Mouse (Mus musculus): ENCODE data around the gene Cpe. TPM values are rescaled to one million over a fixed set of nuclear protein-coding genes. Genes with fewer than 3 reads are reported as not detected.

Cpe gene
- polyA plus RNA-seq, 2 experiments: 132 to 194 TPM

GRCm38 (mm10) chr8:64606015-64606414 is 86.8 kb downstream of the Cpe start:
- H3K27me3 ChIP-seq (ENCODE audit: control insufficient read depth, insufficient read depth, low read length): no peaks in the 10 kb centered on the region
- H3K4me3 ChIP-seq (replicated peaks; ENCODE audit: low read length): no peak overlapping the region
- no peak overlapping the region for H3K4me2 ChIP-seq (replicated peaks; ENCODE audit: low read depth, low read length, severe bottlenecking)
- H3K9ac ChIP-seq (ENCODE audit: low read depth, low read length, severe bottlenecking): no peak overlapping the region
- WGBS: 91% methylated on average over 5 of the region's 5 CpGs
- ATAC-seq (ENCODE audit: low FRiP score, low read depth) (no peak), DNase-seq (ENCODE audit: low spot score) (no peak)
- H3K4me1 ChIP-seq (ENCODE audit: control insufficient read depth, insufficient read depth, low read length): no peaks in the 10 kb centered on the region
- TF ChIP-seq POLR2A (IDR thresholded peaks at IDR 0.05; ENCODE audit: borderline replicate concordance, extremely low read depth, insufficient read depth, insufficient read length): no peak
- peaks cover 35% of the 10 kb centered on the region for H3K36me3 ChIP-seq (ENCODE audit: control insufficient read depth, insufficient read depth, low read length)
- no peak overlapping the region for H3K27ac ChIP-seq (replicated peaks; ENCODE audit: low read depth, low read length)
- H3K9me3 ChIP-seq (ENCODE audit: control insufficient read depth, low read length): no peaks in the 10 kb centered on the region

DNA sequence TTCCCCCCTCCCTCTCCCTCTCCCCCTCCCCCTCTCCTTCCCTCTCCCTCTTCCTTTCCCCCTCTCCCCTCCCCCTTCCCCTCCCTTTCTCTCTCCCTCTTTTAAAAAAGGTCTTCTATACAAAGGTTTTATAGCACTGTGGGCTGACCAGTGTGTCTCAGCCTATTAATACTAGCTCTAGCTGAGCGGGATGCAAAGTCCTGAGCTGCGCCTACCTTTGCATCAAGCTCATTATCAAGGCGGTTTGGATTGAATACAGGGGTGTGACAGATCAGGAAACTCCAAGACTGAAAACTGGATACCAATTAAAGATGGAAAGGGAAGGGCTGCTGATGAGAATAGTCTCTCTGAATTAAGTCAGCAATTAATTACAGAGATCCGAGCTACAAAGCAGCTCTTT is 94.6 kb downstream of the Cpe start:
- Histone ChIP-seq H3K27me3 (ENCODE audit: control insufficient read depth, insufficient read depth, low read length) (no peaks in the 10 kb centered on the region), H3K36me3 (ENCODE audit: control insufficient read depth, insufficient read depth, low read length) (peaks cover 9% of the 10 kb centered on the region), H3K27ac (replicated peaks; ENCODE audit: low read depth, low read length) (no peak overlapping the region), H3K4me2 (replicated peaks; ENCODE audit: low read depth, low read length, severe bottlenecking) (no peak overlapping the region), H3K4me1 (ENCODE audit: control insufficient read depth, insufficient read depth, low read length) (peaks cover 3% of the 10 kb centered on the region; the same call in 1 of the 2 replicates), H3K9me3 (ENCODE audit: control insufficient read depth, low read length) (no peaks in the 10 kb centered on the region), H3K4me3 (replicated peaks; ENCODE audit: low read length) (no peak overlapping the region), H3K9ac (ENCODE audit: low read depth, low read length, severe bottlenecking) (no peak overlapping the region)
- ATAC-seq (ENCODE audit: low FRiP score, low read depth) (no peak), DNase-seq (ENCODE audit: low spot score) (no peak)
- WGBS: 70% methylated on average over 4 of the region's 4 CpGs
- TF ChIP-seq POLR2A (IDR thresholded peaks at IDR 0.05; ENCODE audit: borderline replicate concordance, extremely low read depth, insufficient read depth, insufficient read length): no peak

DNA sequence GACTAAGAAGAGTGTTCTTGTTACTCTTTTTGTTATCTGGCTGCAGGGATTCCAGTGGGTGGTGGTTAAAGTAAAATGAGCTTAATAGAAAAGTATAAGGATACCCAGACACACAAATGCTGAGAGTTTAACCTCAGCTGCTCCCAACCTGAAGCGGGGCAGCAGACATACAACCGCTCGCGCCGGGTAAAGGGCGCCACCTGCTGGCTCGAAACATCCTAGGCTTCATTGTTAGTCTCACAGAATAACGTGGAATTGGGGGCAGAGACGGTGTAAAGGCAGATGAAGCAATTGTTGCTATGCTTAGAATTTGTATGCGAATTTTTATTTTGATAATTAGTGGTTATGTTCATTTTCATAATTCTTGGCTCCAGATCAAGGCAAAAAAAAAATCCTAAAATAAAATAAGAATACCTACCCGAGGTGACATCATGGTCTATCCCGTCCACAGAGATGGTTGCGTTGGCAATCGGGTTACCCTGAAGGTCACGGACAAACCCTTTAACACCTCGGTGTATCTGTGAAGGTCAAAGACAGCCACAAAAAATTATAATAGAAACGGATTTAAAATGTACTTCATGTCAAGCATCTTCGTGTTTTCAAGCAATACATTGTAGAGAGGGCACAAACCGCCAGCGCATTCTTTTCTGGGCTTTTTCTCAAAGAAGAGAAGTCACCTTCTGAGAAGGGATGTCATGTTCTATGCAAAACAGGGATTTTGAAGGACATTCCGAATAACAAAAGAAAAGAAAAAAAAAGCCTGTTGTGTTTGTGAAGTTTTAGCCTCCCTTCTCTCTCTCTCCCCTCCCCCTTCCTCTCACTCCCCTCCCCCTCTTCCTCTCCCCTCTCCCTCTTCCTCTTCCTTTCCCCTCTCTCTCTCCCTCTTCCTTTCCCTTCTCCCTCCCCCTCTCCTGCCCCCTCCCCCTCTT is 95.5 kb downstream of the Cpe start:
- Histone ChIP-seq H3K36me3 (ENCODE audit: control insufficient read depth, insufficient read depth, low read length) (peaks cover 6% of the 10 kb centered on the region), H3K9ac (ENCODE audit: low read depth, low read length, severe bottlenecking) (no peak overlapping the region)
- peak; percentile 53; the same call in 1 of the 2 replicates for ATAC-seq (ENCODE audit: low FRiP score, low read depth)

GRCm38 (mm10) chr8:64596396-64596795 is 96.5 kb downstream of the Cpe start:
- ATAC-seq (ENCODE audit: low FRiP score, low read depth) (no peak), DNase-seq (ENCODE audit: low spot score) (no peak)
- H3K4me2 ChIP-seq (replicated peaks; ENCODE audit: low read depth, low read length, severe bottlenecking): no peak overlapping the region
- no peaks in the 10 kb centered on the region for H3K27me3 ChIP-seq (ENCODE audit: control insufficient read depth, insufficient read depth, low read length)
- TF ChIP-seq POLR2A (IDR thresholded peaks at IDR 0.05; ENCODE audit: borderline replicate concordance, extremely low read depth, insufficient read depth, insufficient read length): no peak
- H3K9me3 ChIP-seq (ENCODE audit: control insufficient read depth, low read length): no peaks in the 10 kb centered on the region
- H3K27ac ChIP-seq (replicated peaks; ENCODE audit: low read depth, low read length): no peak overlapping the region
- no peak overlapping the region for H3K4me3 ChIP-seq (replicated peaks; ENCODE audit: low read length)
- peaks cover 3% of the 10 kb centered on the region; the same call in 1 of the 2 replicates for H3K4me1 ChIP-seq (ENCODE audit: control insufficient read depth, insufficient read depth, low read length)
- H3K36me3 ChIP-seq (ENCODE audit: control insufficient read depth, insufficient read depth, low read length): peaks cover 6% of the 10 kb centered on the region
- WGBS: 65% methylated on average over 4 of the region's 4 CpGs
- no peak overlapping the region for H3K9ac ChIP-seq (ENCODE audit: low read depth, low read length, severe bottlenecking)

More for the DNA sequence above, 95.5 kb downstream of the Cpe start:
- Histone ChIP-seq H3K27ac (replicated peaks; ENCODE audit: low read depth, low read length) (no peak overlapping the region), H3K9me3 (ENCODE audit: control insufficient read depth, low read length) (no peaks in the 10 kb centered on the region), H3K4me1 (ENCODE audit: control insufficient read depth, insufficient read depth, low read length) (peaks cover 3% of the 10 kb centered on the region; the same call in 1 of the 2 replicates), H3K4me3 (replicated peaks; ENCODE audit: low read length) (no peak overlapping the region), H3K27me3 (ENCODE audit: control insufficient read depth, insufficient read depth, low read length) (no peaks in the 10 kb centered on the region), H3K4me2 (replicated peaks; ENCODE audit: low read depth, low read length, severe bottlenecking) (no peak overlapping the region)
- 42% methylated on average over 21 of the region's 21 CpGs for WGBS
- TF ChIP-seq POLR2A (IDR thresholded peaks at IDR 0.05; ENCODE audit: borderline replicate concordance, extremely low read depth, insufficient read depth, insufficient read length): no peak
- DNase-seq (ENCODE audit: low spot score): peak; percentile 72

GRCm38 (mm10) chr8:64590456-64590855 is 102.4 kb downstream of the Cpe start:
- no peak for TF ChIP-seq POLR2A (IDR thresholded peaks at IDR 0.05; ENCODE audit: borderline replicate concordance, extremely low read depth, insufficient read depth, insufficient read length)
- H3K4me1 ChIP-seq (ENCODE audit: control insufficient read depth, insufficient read depth, low read length): no peaks in the 10 kb centered on the region
- DNase-seq (ENCODE audit: low spot score) (no peak), ATAC-seq (ENCODE audit: low FRiP score, low read depth) (no peak)
- H3K9ac ChIP-seq (ENCODE audit: low read depth, low read length, severe bottlenecking): no peak overlapping the region
- H3K36me3 ChIP-seq (ENCODE audit: control insufficient read depth, insufficient read depth, low read length): peaks cover 6% of the 10 kb centered on the region
- H3K27ac ChIP-seq (replicated peaks; ENCODE audit: low read depth, low read length): no peak overlapping the region
- WGBS: 82% methylated on average over 1 of the region's 1 CpGs
- H3K4me2 ChIP-seq (replicated peaks; ENCODE audit: low read depth, low read length, severe bottlenecking): no peak overlapping the region
- H3K9me3 ChIP-seq (ENCODE audit: control insufficient read depth, low read length): no peaks in the 10 kb centered on the region
- no peaks in the 10 kb centered on the region for H3K27me3 ChIP-seq (ENCODE audit: control insufficient read depth, insufficient read depth, low read length)
- no peak overlapping the region for H3K4me3 ChIP-seq (replicated peaks; ENCODE audit: low read length)

Data from limb, embryonic 14.5 days (tissue).